Mouse (Mus musculus): ENCODE data around the gene Atp12a. TPM values are rescaled to one million over a fixed set of nuclear protein-coding genes. Genes with fewer than 3 reads are reported as not detected.

Gene Atp12a
- polyA plus RNA-seq, 1 experiment: 1.7 TPM

- Histone ChIP-seq H3K27ac (ENCODE audit: insufficient read depth, low read length) (no peak overlapping the region), H3K4me1 (ENCODE audit: control insufficient read depth, insufficient read depth, low read length) (no peaks in the 10 kb centered on the region), H3K4me3 (ENCODE audit: low read depth, low read length) (no peak overlapping the region), H3K9ac (ENCODE audit: low read depth, poor library complexity, severe bottlenecking) (no peak overlapping the region), H3K36me3 (ENCODE audit: control insufficient read depth, insufficient read depth, low read length, poor library complexity, severe bottlenecking) (no peaks in the 10 kb centered on the region), H3K27me3 (ENCODE audit: control insufficient read depth, insufficient read depth, low read length, poor library complexity, severe bottlenecking) (no peaks in the 10 kb centered on the region), H3K9me3 (replicated peaks; ENCODE audit: control insufficient read depth, insufficient read depth, low read length, poor library complexity, severe bottlenecking) (no peaks in the 10 kb centered on the region)
- TF ChIP-seq POLR2A (IDR thresholded peaks at IDR 0.05; ENCODE audit: insufficient read depth, low read length): no peak
- TF ChIP-seq CTCF (IDR thresholded peaks at IDR 0.05; ENCODE audit: low read depth, low read length): no peak
- no peak for TF ChIP-seq EP300 (IDR thresholded peaks at IDR 0.05; ENCODE audit: insufficient read depth, low read depth, low read length)
These were observed 30.4 kb upstream of the Atp12a start for GRCm38 (mm10) chr14:56334437-56334836.

- no peaks in the 10 kb centered on the region for H3K4me1 ChIP-seq (ENCODE audit: control insufficient read depth, insufficient read depth, low read length)
- no peak overlapping the region for H3K4me3 ChIP-seq (ENCODE audit: low read depth, low read length)
- no peak overlapping the region for H3K27ac ChIP-seq (ENCODE audit: insufficient read depth, low read length)
- no peaks in the 10 kb centered on the region for H3K27me3 ChIP-seq (ENCODE audit: control insufficient read depth, insufficient read depth, low read length, poor library complexity, severe bottlenecking)
- no peaks in the 10 kb centered on the region for H3K9me3 ChIP-seq (replicated peaks; ENCODE audit: control insufficient read depth, insufficient read depth, low read length, poor library complexity, severe bottlenecking)
- H3K9ac ChIP-seq (ENCODE audit: low read depth, poor library complexity, severe bottlenecking): no peak overlapping the region
- TF ChIP-seq CTCF (IDR thresholded peaks at IDR 0.05; ENCODE audit: low read depth, low read length) (no peak), EP300 (IDR thresholded peaks at IDR 0.05; ENCODE audit: insufficient read depth, low read depth, low read length) (no peak), POLR2A (IDR thresholded peaks at IDR 0.05; ENCODE audit: insufficient read depth, low read length) (no peak)
- H3K36me3 ChIP-seq (ENCODE audit: control insufficient read depth, insufficient read depth, low read length, poor library complexity, severe bottlenecking): no peaks in the 10 kb centered on the region
These were observed 28.8 kb upstream of the Atp12a start for GRCm38 (mm10) chr14:56336032-56336431.

- Histone ChIP-seq H3K36me3 (ENCODE audit: control insufficient read depth, insufficient read depth, low read length, poor library complexity, severe bottlenecking) (no peaks in the 10 kb centered on the region), H3K27ac (ENCODE audit: insufficient read depth, low read length) (no peak overlapping the region), H3K9me3 (replicated peaks; ENCODE audit: control insufficient read depth, insufficient read depth, low read length, poor library complexity, severe bottlenecking) (no peaks in the 10 kb centered on the region), H3K9ac (ENCODE audit: low read depth, poor library complexity, severe bottlenecking) (no peak overlapping the region), H3K27me3 (ENCODE audit: control insufficient read depth, insufficient read depth, low read length, poor library complexity, severe bottlenecking) (no peaks in the 10 kb centered on the region), H3K4me1 (ENCODE audit: control insufficient read depth, insufficient read depth, low read length) (no peaks in the 10 kb centered on the region), H3K4me3 (ENCODE audit: low read depth, low read length) (no peak overlapping the region)
- TF ChIP-seq EP300 (IDR thresholded peaks at IDR 0.05; ENCODE audit: insufficient read depth, low read depth, low read length) (no peak), POLR2A (IDR thresholded peaks at IDR 0.05; ENCODE audit: insufficient read depth, low read length) (no peak), CTCF (IDR thresholded peaks at IDR 0.05; ENCODE audit: low read depth, low read length) (no peak)
These were observed 27.8 kb upstream of the Atp12a start for GRCm38 (mm10) chr14:56337075-56337474.

- H3K4me1 ChIP-seq (ENCODE audit: control insufficient read depth, insufficient read depth, low read length): no peaks in the 10 kb centered on the region
- H3K27me3 ChIP-seq (ENCODE audit: control insufficient read depth, insufficient read depth, low read length, poor library complexity, severe bottlenecking): no peaks in the 10 kb centered on the region; the same call in 1 of the 2 replicates
- no peak for TF ChIP-seq POLR2A (IDR thresholded peaks at IDR 0.05; ENCODE audit: insufficient read depth, low read length)
- no peak for TF ChIP-seq EP300 (IDR thresholded peaks at IDR 0.05; ENCODE audit: insufficient read depth, low read depth, low read length)
- TF ChIP-seq CTCF (IDR thresholded peaks at IDR 0.05; ENCODE audit: low read depth, low read length): no peak
- no peaks in the 10 kb centered on the region for H3K9me3 ChIP-seq (replicated peaks; ENCODE audit: control insufficient read depth, insufficient read depth, low read length, poor library complexity, severe bottlenecking)
- H3K27ac ChIP-seq (ENCODE audit: insufficient read depth, low read length): no peak overlapping the region
- H3K4me3 ChIP-seq (ENCODE audit: low read depth, low read length): no peak overlapping the region
- no peak overlapping the region for H3K9ac ChIP-seq (ENCODE audit: low read depth, poor library complexity, severe bottlenecking)
- H3K36me3 ChIP-seq (ENCODE audit: control insufficient read depth, insufficient read depth, low read length, poor library complexity, severe bottlenecking): no peaks in the 10 kb centered on the region
These were observed 27.2 kb upstream of the Atp12a start for GRCm38 (mm10) chr14:56337696-56338095.

- Histone ChIP-seq H3K36me3 (ENCODE audit: control insufficient read depth, insufficient read depth, low read length, poor library complexity, severe bottlenecking) (no peaks in the 10 kb centered on the region), H3K4me3 (ENCODE audit: low read depth, low read length) (no peak overlapping the region), H3K27me3 (ENCODE audit: control insufficient read depth, insufficient read depth, low read length, poor library complexity, severe bottlenecking) (no peaks in the 10 kb centered on the region; the same call in 1 of the 2 replicates), H3K9me3 (replicated peaks; ENCODE audit: control insufficient read depth, insufficient read depth, low read length, poor library complexity, severe bottlenecking) (no peaks in the 10 kb centered on the region), H3K4me1 (ENCODE audit: control insufficient read depth, insufficient read depth, low read length) (no peaks in the 10 kb centered on the region), H3K27ac (ENCODE audit: insufficient read depth, low read length) (no peak overlapping the region), H3K9ac (ENCODE audit: low read depth, poor library complexity, severe bottlenecking) (no peak overlapping the region)
- TF ChIP-seq CTCF (IDR thresholded peaks at IDR 0.05; ENCODE audit: low read depth, low read length): no peak
- no peak for TF ChIP-seq EP300 (IDR thresholded peaks at IDR 0.05; ENCODE audit: insufficient read depth, low read depth, low read length)
- TF ChIP-seq POLR2A (IDR thresholded peaks at IDR 0.05; ENCODE audit: insufficient read depth, low read length): no peak
These were observed 25.9 kb upstream of the Atp12a start for GRCm38 (mm10) chr14:56338882-56339442.

GRCm38 (mm10) chr14:56348704-56349103 lies 16.2 kb upstream of the Atp12a start:
- H3K9ac ChIP-seq (ENCODE audit: low read depth, poor library complexity, severe bottlenecking): no peak overlapping the region
- TF ChIP-seq POLR2A (IDR thresholded peaks at IDR 0.05; ENCODE audit: insufficient read depth, low read length) (no peak), EP300 (IDR thresholded peaks at IDR 0.05; ENCODE audit: insufficient read depth, low read depth, low read length) (no peak), CTCF (IDR thresholded peaks at IDR 0.05; ENCODE audit: low read depth, low read length) (no peak)
- H3K4me3 ChIP-seq (ENCODE audit: low read depth, low read length): no peak overlapping the region
- H3K36me3 ChIP-seq (ENCODE audit: control insufficient read depth, insufficient read depth, low read length, poor library complexity, severe bottlenecking): no peaks in the 10 kb centered on the region
- no peak overlapping the region for H3K27ac ChIP-seq (ENCODE audit: insufficient read depth, low read length)
- H3K9me3 ChIP-seq (replicated peaks; ENCODE audit: control insufficient read depth, insufficient read depth, low read length, poor library complexity, severe bottlenecking): no peaks in the 10 kb centered on the region
- no peaks in the 10 kb centered on the region for H3K27me3 ChIP-seq (ENCODE audit: control insufficient read depth, insufficient read depth, low read length, poor library complexity, severe bottlenecking)
- H3K4me1 ChIP-seq (ENCODE audit: control insufficient read depth, insufficient read depth, low read length): no peaks in the 10 kb centered on the region

Data from ES-Bruce4 (cell line).